Mouse (Mus musculus): ENCODE results near the gene Gm9376. TPM values are rescaled to one million over a fixed set of nuclear protein-coding genes. Genes with fewer than 3 reads are reported as not detected.
A peak's percentile ranks its signal among the peaks of the same experiment; 100 is the strongest.

Gene Gm9376
- not detected in 2 replicates for polyA plus RNA-seq (2015; fragmentation: Nextera tagmentation; extraction: Ambion mirVana)

GRCm38 (mm10) chr14:118266660-118267059 lies at the start of gene Gm9376:
TSS of gene Gm9376 (plus strand) at chr14:118266960.
- no peak within 1 kb of the TSS for H3K9ac ChIP-seq
- no peak for ATAC-seq (ENCODE audit: insufficient number of reproducible peaks, low FRiP score, low TSS enrichment, low read depth)
- H3K4me1 ChIP-seq, result no peaks in the 10 kb centered on the region
- H3K27ac ChIP-seq, result no peak within 1 kb of the TSS
- H3K4me3 ChIP-seq, result no peak within 1 kb of the TSS
- no peaks in the 10 kb centered on the region for H3K9me3 ChIP-seq
- no peak within 1 kb of the TSS for H3K4me2 ChIP-seq
- WGBS, result 89% methylated on average over 2 of the region's 2 CpGs
- H3K27me3 ChIP-seq, result no peaks in the 10 kb centered on the region
- no peaks in the 10 kb centered on the region for H3K36me3 ChIP-seq

GRCm38 (mm10) chr14:118220885-118221284 lies 45.9 kb upstream of the Gm9376 start:
- H3K27ac ChIP-seq, result no peak overlapping the region
- no peaks in the 10 kb centered on the region for H3K9me3 ChIP-seq
- H3K4me1 ChIP-seq, result peaks cover 4% of the 10 kb centered on the region; the same call in 1 of the 2 replicates
- peaks cover 48% of the 10 kb centered on the region for H3K27me3 ChIP-seq
- no peak overlapping the region for H3K4me2 ChIP-seq
- 84% methylated on average over 1 of the region's 1 CpGs for WGBS
- no peak for ATAC-seq (ENCODE audit: insufficient number of reproducible peaks, low FRiP score, low TSS enrichment, low read depth)
- no peak overlapping the region for H3K4me3 ChIP-seq
- no peaks in the 10 kb centered on the region for H3K36me3 ChIP-seq
- H3K9ac ChIP-seq, result no peak overlapping the region

GRCm38 (mm10) chr14:118225061-118225743 lies 41.6 kb upstream of the Gm9376 start:
- no peaks in the 10 kb centered on the region for H3K36me3 ChIP-seq
- peaks cover 14% of the 10 kb centered on the region for H3K4me1 ChIP-seq
- WGBS, result 14% methylated on average over 16 of the region's 16 CpGs
- H3K9ac ChIP-seq, result no peak overlapping the region
- H3K4me3 ChIP-seq, result no peak overlapping the region
- ATAC-seq (ENCODE audit: insufficient number of reproducible peaks, low FRiP score, low TSS enrichment, low read depth), result no peak
- H3K9me3 ChIP-seq, result no peaks in the 10 kb centered on the region
- H3K27me3 ChIP-seq, result peaks cover 84% of the 10 kb centered on the region
- H3K4me2 ChIP-seq, result no peak overlapping the region
- no peak overlapping the region for H3K27ac ChIP-seq

- H3K9me3 ChIP-seq, result no peaks in the 10 kb centered on the region
- no peak overlapping the region for H3K4me2 ChIP-seq
These were observed 40.8 kb upstream of the Gm9376 start for GRCm38 (mm10) chr14:118225911-118226310.

GRCm38 (mm10) chr14:118226471-118227155 lies 40.1 kb upstream of the Gm9376 start:
- no peak overlapping the region for H3K27ac ChIP-seq
- under 1% methylated on average over 21 of the region's 21 CpGs for WGBS
- H3K4me2 ChIP-seq, result no peak overlapping the region
- no peaks in the 10 kb centered on the region for H3K9me3 ChIP-seq
- H3K27me3 ChIP-seq, result peaks cover 96% of the 10 kb centered on the region
- ATAC-seq (ENCODE audit: insufficient number of reproducible peaks, low FRiP score, low TSS enrichment, low read depth), result no peak
- no peaks in the 10 kb centered on the region for H3K36me3 ChIP-seq
- peaks cover 21% of the 10 kb centered on the region for H3K4me1 ChIP-seq
- H3K4me3 ChIP-seq, result no peak overlapping the region
- no peak overlapping the region for H3K9ac ChIP-seq

More at GRCm38 (mm10) chr14:118225911-118226310, 40.8 kb upstream of the Gm9376 start:
- under 1% methylated on average over 21 of the region's 21 CpGs for WGBS
- no peak for ATAC-seq (ENCODE audit: insufficient number of reproducible peaks, low FRiP score, low TSS enrichment, low read depth)
- Histone ChIP-seq H3K27ac (no peak overlapping the region), H3K36me3 (no peaks in the 10 kb centered on the region), H3K9ac (no peak overlapping the region), H3K4me3 (peak overlapping the region; percentile 12; the same call in 1 of the 2 replicates), H3K4me1 (peaks cover 14% of the 10 kb centered on the region), H3K27me3 (peaks cover 89% of the 10 kb centered on the region)

- no peak overlapping the region for H3K4me2 ChIP-seq
- H3K4me1 ChIP-seq, result peaks cover 50% of the 10 kb centered on the region
These were observed 34.3 kb upstream of the Gm9376 start for GRCm38 (mm10) chr14:118232381-118232970.

GRCm38 (mm10) chr14:118233786-118234540 lies 32.8 kb upstream of the Gm9376 start:
- Histone ChIP-seq H3K27me3 (peaks cover 87% of the 10 kb centered on the region), H3K4me1 (peaks cover 45% of the 10 kb centered on the region), H3K27ac (no peak overlapping the region), H3K9me3 (no peaks in the 10 kb centered on the region), H3K4me2 (peak overlapping the region; percentile 96; the same call in 1 of the 2 replicates), H3K4me3 (peak overlapping the region; percentile 54), H3K9ac (no peak overlapping the region), H3K36me3 (no peaks in the 10 kb centered on the region)
- 8% methylated on average over 26 of the region's 26 CpGs for WGBS
- ATAC-seq (ENCODE audit: insufficient number of reproducible peaks, low FRiP score, low TSS enrichment, low read depth), result no peak

More at GRCm38 (mm10) chr14:118232381-118232970, 34.3 kb upstream of the Gm9376 start:
- Histone ChIP-seq H3K27me3 (peaks cover 90% of the 10 kb centered on the region), H3K36me3 (no peaks in the 10 kb centered on the region), H3K4me3 (no peak overlapping the region), H3K9me3 (no peaks in the 10 kb centered on the region), H3K27ac (no peak overlapping the region), H3K9ac (no peak overlapping the region)
- 3% methylated on average over 8 of the region's 8 CpGs for WGBS
- no peak for ATAC-seq (ENCODE audit: insufficient number of reproducible peaks, low FRiP score, low TSS enrichment, low read depth)

GRCm38 (mm10) chr14:118234541-118235210 lies 32.1 kb upstream of the Gm9376 start:
- Histone ChIP-seq H3K27ac (no peak overlapping the region), H3K4me1 (peaks cover 45% of the 10 kb centered on the region), H3K9me3 (no peaks in the 10 kb centered on the region), H3K4me3 (peak overlapping the region; percentile 54), H3K36me3 (no peaks in the 10 kb centered on the region), H3K4me2 (peak overlapping the region; percentile 96), H3K27me3 (peaks cover 87% of the 10 kb centered on the region), H3K9ac (peak overlapping the region; percentile 10; the same call in 1 of the 2 replicates)
- under 1% methylated on average over 71 of the region's 84 CpGs for WGBS
- ATAC-seq (ENCODE audit: insufficient number of reproducible peaks, low FRiP score, low TSS enrichment, low read depth), result no peak

- Histone ChIP-seq H3K36me3 (no peaks in the 10 kb centered on the region), H3K4me2 (peak overlapping the region; percentile 96), H3K27ac (no peak overlapping the region), H3K27me3 (peaks cover 87% of the 10 kb centered on the region), H3K9ac (peak overlapping the region; percentile 10; the same call in 1 of the 2 replicates), H3K4me1 (peaks cover 45% of the 10 kb centered on the region), H3K4me3 (peak overlapping the region; percentile 54), H3K9me3 (no peaks in the 10 kb centered on the region)
- WGBS, result under 1% methylated on average over 62 of the region's 62 CpGs
- ATAC-seq (ENCODE audit: insufficient number of reproducible peaks, low FRiP score, low TSS enrichment, low read depth), result no peak
These were observed 31.3 kb upstream of the Gm9376 start for GRCm38 (mm10) chr14:118235361-118235972.

- no peaks in the 10 kb centered on the region for H3K36me3 ChIP-seq
- peak; percentile 37; the same call in 1 of the 2 replicates for ATAC-seq (ENCODE audit: insufficient number of reproducible peaks, low FRiP score, low TSS enrichment, low read depth)
- H3K4me3 ChIP-seq, result peak overlapping the region; percentile 54
- H3K4me2 ChIP-seq, result peak overlapping the region; percentile 96
- H3K27me3 ChIP-seq, result peaks cover 87% of the 10 kb centered on the region
- WGBS, result under 1% methylated on average over 73 of the region's 73 CpGs
- H3K4me1 ChIP-seq, result peaks cover 41% of the 10 kb centered on the region
- 0 out of 2 replicates have a peak overlapping the region, but pooled peaks have one; percentile 4 for H3K27ac ChIP-seq
- no peaks in the 10 kb centered on the region for H3K9me3 ChIP-seq
- peak overlapping the region; percentile 20; the same call in 1 of the 2 replicates for H3K9ac ChIP-seq
These were observed 30.5 kb upstream of the Gm9376 start for GRCm38 (mm10) chr14:118235973-118236885.
